Mouse (Mus musculus): Measurements from ENCODE around the gene Ajm1. TPM values are rescaled to one million over a fixed set of nuclear protein-coding genes. Genes with fewer than 3 reads are reported as not detected.

Gene Ajm1
- polyA plus RNA-seq, 1 experiment from 2014 or later = 0.29 TPM

DNA sequence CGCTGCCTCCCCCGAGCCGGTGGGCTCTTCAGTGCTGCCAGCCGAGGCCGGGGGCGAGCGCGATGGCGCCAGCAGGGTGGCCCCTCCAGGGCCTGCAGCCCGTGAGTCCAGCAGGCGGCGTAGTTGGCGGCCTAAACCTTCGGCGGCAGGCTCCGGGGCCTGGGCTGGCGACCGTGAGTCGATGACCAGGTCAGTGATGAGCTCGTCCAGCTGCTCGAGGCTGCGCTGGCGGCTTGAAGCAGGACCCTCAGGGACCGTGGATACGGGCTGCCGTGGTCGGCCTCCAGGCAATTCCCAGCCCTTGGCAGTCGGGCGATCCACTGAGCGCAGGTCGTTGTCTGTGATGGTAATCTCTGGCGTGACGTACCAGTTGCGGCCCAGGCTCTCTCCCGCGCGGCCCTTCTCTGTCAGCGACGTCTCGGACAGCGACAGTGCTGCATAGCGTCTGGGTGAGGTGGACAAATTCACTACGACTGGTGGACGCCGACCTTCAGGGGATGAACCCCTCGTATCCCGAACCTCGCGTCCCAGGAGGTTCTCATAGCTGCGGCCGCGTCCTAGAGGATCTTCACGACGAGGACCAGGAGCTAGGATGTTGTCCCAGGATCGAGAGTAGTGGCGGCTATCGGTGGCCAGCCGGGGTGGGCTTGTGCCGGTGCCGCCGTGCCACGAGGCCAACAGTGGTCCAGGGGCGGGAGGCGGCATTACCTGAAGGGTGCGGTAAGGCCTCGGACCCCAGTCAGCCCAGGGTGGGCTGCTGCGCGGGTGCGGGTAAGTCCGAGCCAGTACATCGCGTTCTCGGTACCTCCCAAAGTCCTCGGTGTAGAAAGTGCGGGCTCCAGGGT is 3.4 kb downstream of the Ajm1 start:
- no peak overlapping the region for H3K27ac ChIP-seq (replicated peaks)
- peaks cover 26% of the 10 kb centered on the region for H3K27me3 ChIP-seq (ENCODE audit: control insufficient read depth, insufficient read depth, low read length)
- peak overlapping the region; percentile 18; the same call in 1 of the 2 replicates for H3K4me3 ChIP-seq (ENCODE audit: low read depth, low read length)
- H3K9ac ChIP-seq (ENCODE audit: low read length) = no peak overlapping the region
- peaks cover 12% of the 10 kb centered on the region; the same call in 1 of the 2 replicates for H3K4me1 ChIP-seq (replicated peaks; ENCODE audit: control insufficient read depth, insufficient read depth)
- DNase-seq (ENCODE audit: low spot score) = peak; percentile 39
- peak; percentile 50 for TF ChIP-seq CTCF (IDR thresholded peaks at IDR 0.05; ENCODE audit: low read depth)
- no peak for TF ChIP-seq EP300 (optimal IDR thresholded peaks at IDR 0.05)
- 9% methylated on average over 71 of the region's 75 CpGs for WGBS
- H3K9me3 ChIP-seq (ENCODE audit: control insufficient read depth, low read length) = no peaks in the 10 kb centered on the region
- no peaks in the 10 kb centered on the region for H3K36me3 ChIP-seq (ENCODE audit: control insufficient read depth, insufficient read depth, low read length)
- H3K4me2 ChIP-seq (replicated peaks; ENCODE audit: low read depth) = peak overlapping the region; percentile 33
- no peak for ATAC-seq (ENCODE audit: low FRiP score, low TSS enrichment)

DNA sequence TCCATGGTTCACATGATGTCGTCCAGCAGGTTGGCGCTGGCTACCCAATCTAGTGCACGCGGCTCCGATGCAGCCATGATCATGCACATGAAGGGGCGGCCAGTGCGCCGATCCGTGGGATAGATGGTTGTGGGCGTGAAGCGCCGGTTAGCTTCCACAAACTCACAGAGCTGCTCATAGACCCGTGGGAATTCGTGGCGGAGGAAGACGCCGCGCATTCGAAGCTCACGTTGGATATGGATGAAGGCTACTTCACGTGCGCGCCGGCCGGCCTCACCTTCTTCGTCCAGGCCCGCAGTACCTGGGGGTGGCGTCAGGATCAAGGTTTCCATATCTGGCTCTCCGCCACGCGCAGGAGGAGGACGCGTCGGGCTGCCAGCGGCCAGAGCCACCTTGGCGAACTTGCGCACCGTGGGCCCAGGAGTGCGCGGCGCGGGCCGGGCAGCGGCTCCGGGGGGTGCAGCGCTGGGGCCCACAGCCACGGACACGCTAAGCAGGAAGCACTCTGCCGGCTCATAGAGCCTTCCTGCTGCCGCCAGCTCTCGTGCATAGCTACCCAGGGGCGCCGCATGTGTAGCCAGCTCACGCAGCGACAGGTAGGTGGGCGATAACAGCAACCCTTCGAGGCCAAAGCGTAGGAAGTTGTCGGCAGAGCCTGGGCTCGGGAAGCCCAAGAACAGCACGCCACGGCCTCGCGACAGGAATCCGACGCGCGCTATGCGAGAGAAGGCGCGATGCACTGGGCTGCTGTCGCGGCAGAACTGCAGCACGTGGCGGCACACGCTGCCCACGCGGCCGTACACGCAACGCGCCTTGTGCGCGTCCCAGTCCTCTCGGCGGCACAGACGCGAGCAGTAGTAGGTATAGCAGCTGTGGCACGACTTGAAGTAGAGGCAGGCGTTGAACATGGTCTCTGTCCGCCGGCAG is 4.3 kb downstream of the Ajm1 start:
- H3K27ac ChIP-seq (replicated peaks) = no peak overlapping the region
- H3K36me3 ChIP-seq (ENCODE audit: control insufficient read depth, insufficient read depth, low read length) = no peaks in the 10 kb centered on the region
- no peak for TF ChIP-seq EP300 (optimal IDR thresholded peaks at IDR 0.05)
- TF ChIP-seq CTCF (IDR thresholded peaks at IDR 0.05; ENCODE audit: low read depth) = no peak
- WGBS = 20% methylated on average over 92 of the region's 92 CpGs
- DNase-seq (ENCODE audit: low spot score) = peak; percentile 40
- peak overlapping the region; percentile 33; the same call in 1 of the 2 replicates for H3K4me2 ChIP-seq (replicated peaks; ENCODE audit: low read depth)
- no peak for ATAC-seq (ENCODE audit: low FRiP score, low TSS enrichment)
- peaks cover 12% of the 10 kb centered on the region; the same call in 1 of the 2 replicates for H3K4me1 ChIP-seq (replicated peaks; ENCODE audit: control insufficient read depth, insufficient read depth)
- peak overlapping the region; percentile 18; the same call in 1 of the 2 replicates for H3K4me3 ChIP-seq (ENCODE audit: low read depth, low read length)
- H3K9me3 ChIP-seq (ENCODE audit: control insufficient read depth, low read length) = no peaks in the 10 kb centered on the region
- 0 out of 2 replicates have a peak overlapping the region, but pooled peaks have one; percentile 4 for H3K9ac ChIP-seq (ENCODE audit: low read length)
- peaks cover 26% of the 10 kb centered on the region for H3K27me3 ChIP-seq (ENCODE audit: control insufficient read depth, insufficient read depth, low read length)

DNA sequence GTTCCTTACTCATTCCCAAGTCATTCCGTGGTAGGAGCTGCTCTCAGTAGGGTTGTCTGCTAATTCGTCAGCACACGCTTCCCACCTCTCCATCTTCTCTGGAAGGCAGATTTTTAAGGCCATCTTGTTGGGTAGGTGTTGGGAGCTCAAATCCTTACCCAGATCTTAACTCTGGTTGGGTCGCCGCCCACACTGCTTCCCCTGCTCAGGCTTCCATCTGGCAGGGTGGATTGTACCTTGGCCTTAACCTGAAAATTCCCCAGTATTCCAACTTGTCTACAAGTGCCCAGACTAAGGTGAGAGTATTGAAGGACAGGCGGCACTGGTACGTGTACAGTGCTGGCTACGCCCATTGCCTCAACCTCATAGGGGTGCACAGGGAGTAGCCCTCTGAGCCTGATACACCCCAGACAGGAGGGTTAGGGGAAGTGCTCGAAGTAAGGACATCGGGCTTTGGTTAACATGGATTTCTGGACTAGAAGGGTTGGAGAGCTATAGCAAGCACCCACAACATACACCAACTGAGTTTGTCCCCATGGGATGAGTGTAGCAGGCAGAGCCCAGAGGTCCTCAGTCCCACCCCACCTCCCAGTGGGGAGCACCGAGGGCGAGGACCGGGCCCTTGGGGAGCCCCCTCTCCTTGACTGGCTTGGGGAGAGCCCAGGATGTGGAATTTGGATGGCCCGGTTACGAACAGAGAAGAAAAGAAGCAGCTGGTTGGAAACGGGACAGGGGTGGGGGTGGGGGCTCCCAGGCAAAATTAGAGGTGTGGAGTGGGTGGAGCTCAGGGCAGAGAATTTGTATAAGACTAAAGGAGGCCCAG is 5.3 kb downstream of the Ajm1 start:
- peak; percentile 13 for DNase-seq (ENCODE audit: low spot score)
- TF ChIP-seq CTCF (IDR thresholded peaks at IDR 0.05; ENCODE audit: low read depth) = no peak
- TF ChIP-seq EP300 (optimal IDR thresholded peaks at IDR 0.05) = no peak
- Histone ChIP-seq H3K4me1 (replicated peaks; ENCODE audit: control insufficient read depth, insufficient read depth) (peaks cover 8% of the 10 kb centered on the region; the same call in 1 of the 2 replicates), H3K27me3 (ENCODE audit: control insufficient read depth, insufficient read depth, low read length) (peaks cover 26% of the 10 kb centered on the region), H3K9me3 (ENCODE audit: control insufficient read depth, low read length) (no peaks in the 10 kb centered on the region), H3K4me3 (ENCODE audit: low read depth, low read length) (no peak overlapping the region), H3K36me3 (ENCODE audit: control insufficient read depth, insufficient read depth, low read length) (no peaks in the 10 kb centered on the region), H3K27ac (replicated peaks) (peak overlapping the region; percentile 83; the same call in 1 of the 2 replicates), H3K9ac (ENCODE audit: low read length) (no peak overlapping the region), H3K4me2 (replicated peaks; ENCODE audit: low read depth) (no peak overlapping the region)
- ATAC-seq (ENCODE audit: low FRiP score, low TSS enrichment) = no peak
- WGBS = 67% methylated on average over 16 of the region's 16 CpGs

DNA sequence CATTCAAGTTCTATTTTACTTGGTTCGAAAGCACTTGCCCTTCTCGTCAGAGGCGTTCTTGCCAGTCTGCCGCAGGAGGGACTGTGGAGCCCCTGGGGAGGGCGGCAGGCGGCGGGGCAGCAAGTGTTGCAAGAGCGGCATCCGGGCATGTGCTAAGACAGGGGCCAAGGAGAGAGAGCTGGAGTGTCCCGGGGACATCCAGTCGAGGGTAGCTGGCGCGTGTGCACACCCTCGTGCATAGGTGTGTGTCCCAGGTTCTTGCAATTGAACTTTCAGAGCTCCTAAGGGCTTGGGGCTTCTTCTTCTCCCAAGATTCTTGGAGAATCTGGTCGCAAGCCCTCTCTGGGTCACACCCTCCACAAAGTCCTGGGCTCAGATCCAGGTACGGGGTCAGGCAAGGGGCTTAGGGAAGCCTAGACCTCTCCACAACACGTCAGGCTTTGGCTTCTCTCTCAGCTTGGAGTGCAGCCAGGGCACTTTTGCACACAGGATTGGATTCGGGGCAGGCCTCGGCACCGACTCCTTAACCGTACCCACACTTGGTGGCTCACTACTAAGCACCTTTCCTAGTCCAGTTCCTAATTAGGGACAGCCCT is 6.0 kb downstream of the Ajm1 start:
- ATAC-seq (ENCODE audit: low FRiP score, low TSS enrichment) (no peak), DNase-seq (ENCODE audit: low spot score) (peak; percentile 51)
- 10% methylated on average over 21 of the region's 21 CpGs for WGBS
- peaks cover 26% of the 10 kb centered on the region for H3K27me3 ChIP-seq (ENCODE audit: control insufficient read depth, insufficient read depth, low read length)
- H3K9me3 ChIP-seq (ENCODE audit: control insufficient read depth, low read length) = no peaks in the 10 kb centered on the region
- H3K36me3 ChIP-seq (ENCODE audit: control insufficient read depth, insufficient read depth, low read length) = no peaks in the 10 kb centered on the region
- H3K4me2 ChIP-seq (replicated peaks; ENCODE audit: low read depth) = peak overlapping the region; percentile 80
- peak overlapping the region; percentile 50 for H3K4me3 ChIP-seq (ENCODE audit: low read depth, low read length)
- H3K27ac ChIP-seq (replicated peaks) = peak overlapping the region; percentile 83
- TF ChIP-seq CTCF (IDR thresholded peaks at IDR 0.05; ENCODE audit: low read depth) (no peak), EP300 (optimal IDR thresholded peaks at IDR 0.05) (no peak)
- peak overlapping the region; percentile 55 for H3K9ac ChIP-seq (ENCODE audit: low read length)
- peaks cover 7% of the 10 kb centered on the region; the same call in 1 of the 2 replicates for H3K4me1 ChIP-seq (replicated peaks; ENCODE audit: control insufficient read depth, insufficient read depth)

Measured in stomach, postnatal 0 days (tissue).